Mouse (Mus musculus): ENCODE results near the gene Shd. TPM values are rescaled to one million over a fixed set of nuclear protein-coding genes. Genes with fewer than 3 reads are reported as not detected.

Shd gene
- polyA plus RNA-seq, 1 experiment = 2.9 TPM

- Histone ChIP-seq H3K4me3 (replicated peaks) (no peak overlapping the region), H3K4me1 (peaks cover 47% of the 10 kb centered on the region), H3K36me3 (replicated peaks; ENCODE audit: low read length) (peaks cover 87% of the 10 kb centered on the region), H3K9me3 (no peaks in the 10 kb centered on the region), H3K27me3 (replicated peaks) (peaks cover 10% of the 10 kb centered on the region)
- no peak for TF ChIP-seq GATA1 (IDR thresholded peaks at IDR 0.05; ENCODE audit: borderline replicate concordance, low read length)
- TF ChIP-seq FLI1 (IDR thresholded peaks at IDR 0.05; ENCODE audit: low read length) = no peak
These were observed 46.1 kb downstream of the Shd start for GRCm38 (mm10) chr17:56016382-56016781.

GRCm38 (mm10) chr17:56016793-56017785, 46.8 kb downstream of the Shd start:
- peaks cover 3% of the 10 kb centered on the region for H3K27me3 ChIP-seq (replicated peaks)
- peaks cover 47% of the 10 kb centered on the region for H3K4me1 ChIP-seq
- H3K36me3 ChIP-seq (replicated peaks; ENCODE audit: low read length) = peaks cover 87% of the 10 kb centered on the region
- H3K4me3 ChIP-seq (replicated peaks) = no peak overlapping the region
- TF ChIP-seq FLI1 (IDR thresholded peaks at IDR 0.05; ENCODE audit: low read length) (no peak), GATA1 (IDR thresholded peaks at IDR 0.05; ENCODE audit: borderline replicate concordance, low read length) (no peak)
- H3K9me3 ChIP-seq = no peaks in the 10 kb centered on the region

- Histone ChIP-seq H3K4me3 (replicated peaks) (no peak overlapping the region), H3K9me3 (no peaks in the 10 kb centered on the region), H3K36me3 (replicated peaks; ENCODE audit: low read length) (peaks cover 91% of the 10 kb centered on the region), H3K27me3 (replicated peaks) (no peaks in the 10 kb centered on the region), H3K4me1 (peaks cover 51% of the 10 kb centered on the region)
- TF ChIP-seq FLI1 (IDR thresholded peaks at IDR 0.05; ENCODE audit: low read length) (no peak), GATA1 (IDR thresholded peaks at IDR 0.05; ENCODE audit: borderline replicate concordance, low read length) (no peak)
These were observed 47.6 kb downstream of the Shd start for GRCm38 (mm10) chr17:56017848-56018247.

- peaks cover 93% of the 10 kb centered on the region for H3K36me3 ChIP-seq (replicated peaks; ENCODE audit: low read length)
- no peak for TF ChIP-seq FLI1 (IDR thresholded peaks at IDR 0.05; ENCODE audit: low read length)
- TF ChIP-seq GATA1 (IDR thresholded peaks at IDR 0.05; ENCODE audit: borderline replicate concordance, low read length) = no peak
- H3K9me3 ChIP-seq = no peaks in the 10 kb centered on the region
These were observed 48.3 kb downstream of the Shd start for GRCm38 (mm10) chr17:56018347-56019131.

GRCm38 (mm10) chr17:56020400-56021084, 50.3 kb downstream of the Shd start:
- peaks cover 78% of the 10 kb centered on the region for H3K4me1 ChIP-seq
- H3K4me3 ChIP-seq (replicated peaks) = peak overlapping the region; percentile 40
- no peaks in the 10 kb centered on the region for H3K9me3 ChIP-seq
- no peak for TF ChIP-seq FLI1 (IDR thresholded peaks at IDR 0.05; ENCODE audit: low read length)
- no peaks in the 10 kb centered on the region for H3K27me3 ChIP-seq (replicated peaks)
- peaks cover 99% of the 10 kb centered on the region for H3K36me3 ChIP-seq (replicated peaks; ENCODE audit: low read length)

More at GRCm38 (mm10) chr17:56018347-56019131, 48.3 kb downstream of the Shd start:
- no peaks in the 10 kb centered on the region for H3K27me3 ChIP-seq (replicated peaks)
- H3K4me1 ChIP-seq = peaks cover 58% of the 10 kb centered on the region
- H3K4me3 ChIP-seq (replicated peaks) = no peak overlapping the region

GRCm38 (mm10) chr17:56021161-56021910, 51.1 kb downstream of the Shd start:
- H3K36me3 ChIP-seq (replicated peaks; ENCODE audit: low read length) = peaks cover 99% of the 10 kb centered on the region
- no peak for TF ChIP-seq FLI1 (IDR thresholded peaks at IDR 0.05; ENCODE audit: low read length)
- no peak for TF ChIP-seq GATA1 (IDR thresholded peaks at IDR 0.05; ENCODE audit: borderline replicate concordance, low read length)
- no peaks in the 10 kb centered on the region for H3K27me3 ChIP-seq (replicated peaks)
- H3K9me3 ChIP-seq = no peaks in the 10 kb centered on the region
- H3K4me1 ChIP-seq = peaks cover 86% of the 10 kb centered on the region
- H3K4me3 ChIP-seq (replicated peaks) = peak overlapping the region; percentile 57

GRCm38 (mm10) chr17:56022131-56022988, 52.1 kb downstream of the Shd start:
- Histone ChIP-seq H3K27me3 (replicated peaks) (no peaks in the 10 kb centered on the region), H3K4me1 (peaks cover 94% of the 10 kb centered on the region), H3K4me3 (replicated peaks) (peak overlapping the region; percentile 77), H3K9me3 (no peaks in the 10 kb centered on the region), H3K36me3 (replicated peaks; ENCODE audit: low read length) (peaks cover 99% of the 10 kb centered on the region)
- TF ChIP-seq FLI1 (IDR thresholded peaks at IDR 0.05; ENCODE audit: low read length) (no peak), GATA1 (IDR thresholded peaks at IDR 0.05; ENCODE audit: borderline replicate concordance, low read length) (no peak)

- Histone ChIP-seq H3K4me1 (peaks cover 99% of the 10 kb centered on the region), H3K27me3 (replicated peaks) (no peaks in the 10 kb centered on the region), H3K9me3 (no peaks in the 10 kb centered on the region), H3K4me3 (replicated peaks) (peak overlapping the region; percentile 77), H3K36me3 (replicated peaks; ENCODE audit: low read length) (peaks cover 99% of the 10 kb centered on the region)
- no peak for TF ChIP-seq GATA1 (IDR thresholded peaks at IDR 0.05; ENCODE audit: borderline replicate concordance, low read length)
These were observed 52.7 kb downstream of the Shd start for GRCm38 (mm10) chr17:56022989-56023290.
